Mouse (Mus musculus): ENCODE results near the gene Fam241a. TPM values are rescaled to one million over a fixed set of nuclear protein-coding genes. Genes with fewer than 3 reads are reported as not detected.

Gene Fam241a
- polyA plus RNA-seq, 1 experiment from 2014 or later = 3.0 TPM

GRCm38 (mm10) chr3:127843941-127844327 is 52.2 kb downstream of the Fam241a start:
- 0 out of 2 replicates have a peak, but pooled peaks cover 4% of the 10 kb centered on the region for H3K9me3 ChIP-seq (ENCODE audit: control insufficient read depth, low read length)
- 67% methylated on average over 5 of the region's 5 CpGs for WGBS

GRCm38 (mm10) chr3:127843324-127843940 is 52.7 kb downstream of the Fam241a start:
- no peaks in the 10 kb centered on the region for H3K27me3 ChIP-seq (replicated peaks; ENCODE audit: control insufficient read depth, insufficient read depth, low read length)
- H3K9ac ChIP-seq (ENCODE audit: low read depth, low read length) = no peak overlapping the region
- H3K27ac ChIP-seq (ENCODE audit: low read length) = no peak overlapping the region
- no peak overlapping the region for H3K4me2 ChIP-seq (ENCODE audit: low read depth, low read length)
- peak; percentile 9; the same call in 1 of the 2 replicates for ATAC-seq
- no peaks in the 10 kb centered on the region for H3K36me3 ChIP-seq (ENCODE audit: control insufficient read depth, insufficient read depth, low read length)
- 57% methylated on average over 2 of the region's 2 CpGs for WGBS
- H3K4me1 ChIP-seq (ENCODE audit: control insufficient read depth, insufficient read depth, low read length) = peaks cover 7% of the 10 kb centered on the region; the same call in 1 of the 2 replicates
- no peak overlapping the region for H3K4me3 ChIP-seq (ENCODE audit: low read length)
- H3K9me3 ChIP-seq (ENCODE audit: control insufficient read depth, low read length) = 0 out of 2 replicates have a peak, but pooled peaks cover 4% of the 10 kb centered on the region

More at GRCm38 (mm10) chr3:127843941-127844327, 52.2 kb downstream of the Fam241a start:
- no peak overlapping the region for H3K9ac ChIP-seq (ENCODE audit: low read depth, low read length)
- no peak overlapping the region for H3K4me2 ChIP-seq (ENCODE audit: low read depth, low read length)
- peaks cover 3% of the 10 kb centered on the region; the same call in 1 of the 2 replicates for H3K4me1 ChIP-seq (ENCODE audit: control insufficient read depth, insufficient read depth, low read length)
- no peak for ATAC-seq
- no peak overlapping the region for H3K27ac ChIP-seq (ENCODE audit: low read length)
- H3K4me3 ChIP-seq (ENCODE audit: low read length) = no peak overlapping the region
- H3K27me3 ChIP-seq (replicated peaks; ENCODE audit: control insufficient read depth, insufficient read depth, low read length) = no peaks in the 10 kb centered on the region
- no peaks in the 10 kb centered on the region for H3K36me3 ChIP-seq (ENCODE audit: control insufficient read depth, insufficient read depth, low read length)

- 88% methylated on average over 8 of the region's 8 CpGs for WGBS
- H3K4me1 ChIP-seq (ENCODE audit: control insufficient read depth, insufficient read depth, low read length) = peaks cover 9% of the 10 kb centered on the region; the same call in 1 of the 2 replicates
- H3K9me3 ChIP-seq (ENCODE audit: control insufficient read depth, low read length) = 0 out of 2 replicates have a peak, but pooled peaks cover 4% of the 10 kb centered on the region
- H3K27ac ChIP-seq (ENCODE audit: low read length) = no peak overlapping the region
- no peak overlapping the region for H3K4me2 ChIP-seq (ENCODE audit: low read depth, low read length)
- H3K4me3 ChIP-seq (ENCODE audit: low read length) = no peak overlapping the region
- no peaks in the 10 kb centered on the region for H3K27me3 ChIP-seq (replicated peaks; ENCODE audit: control insufficient read depth, insufficient read depth, low read length)
- no peak for ATAC-seq
- H3K36me3 ChIP-seq (ENCODE audit: control insufficient read depth, insufficient read depth, low read length) = no peaks in the 10 kb centered on the region
- no peak overlapping the region for H3K9ac ChIP-seq (ENCODE audit: low read depth, low read length)
Measured at GRCm38 (mm10) chr3:127841926-127842325, 54.2 kb downstream of the Fam241a start.

- Histone ChIP-seq H3K36me3 (ENCODE audit: control insufficient read depth, insufficient read depth, low read length) (no peaks in the 10 kb centered on the region), H3K4me2 (ENCODE audit: low read depth, low read length) (peak overlapping the region; percentile 51), H3K27me3 (replicated peaks; ENCODE audit: control insufficient read depth, insufficient read depth, low read length) (no peaks in the 10 kb centered on the region), H3K9ac (ENCODE audit: low read depth, low read length) (peak overlapping the region; percentile 89), H3K9me3 (ENCODE audit: control insufficient read depth, low read length) (no peaks in the 10 kb centered on the region), H3K4me1 (ENCODE audit: control insufficient read depth, insufficient read depth, low read length) (peaks cover 23% of the 10 kb centered on the region), H3K4me3 (ENCODE audit: low read length) (peak overlapping the region; percentile 85), H3K27ac (ENCODE audit: low read length) (peak overlapping the region; percentile 95)
- ATAC-seq = no peak; the same call in 1 of the 2 replicates
- 28% methylated on average over 8 of the region's 8 CpGs for WGBS
Measured at GRCm38 (mm10) chr3:127837972-127838644, 58.0 kb downstream of the Fam241a start.

- Histone ChIP-seq H3K9ac (ENCODE audit: low read depth, low read length) (peak within 1 kb of the TSS; percentile 89), H3K4me3 (ENCODE audit: low read length) (peak within 1 kb of the TSS; percentile 85), H3K4me2 (ENCODE audit: low read depth, low read length) (peak within 1 kb of the TSS; percentile 63), H3K36me3 (ENCODE audit: control insufficient read depth, insufficient read depth, low read length) (no peaks in the 10 kb centered on the region), H3K27ac (ENCODE audit: low read length) (peak within 1 kb of the TSS; percentile 95), H3K4me1 (ENCODE audit: control insufficient read depth, insufficient read depth, low read length) (peaks cover 30% of the 10 kb centered on the region), H3K27me3 (replicated peaks; ENCODE audit: control insufficient read depth, insufficient read depth, low read length) (no peaks in the 10 kb centered on the region), H3K9me3 (ENCODE audit: control insufficient read depth, low read length) (no peaks in the 10 kb centered on the region)
- under 1% methylated on average over 60 of the region's 89 CpGs for WGBS
- peak; percentile 90 for ATAC-seq
Measured at GRCm38 (mm10) chr3:127837154-127837865, 58.8 kb downstream of the Fam241a start, which contains the start of gene Ap1ar. Gene Ap1ar, minus strand, starts transcription at chr3:127837523.

- Histone ChIP-seq H3K27me3 (replicated peaks; ENCODE audit: control insufficient read depth, insufficient read depth, low read length) (no peaks in the 10 kb centered on the region), H3K4me1 (ENCODE audit: control insufficient read depth, insufficient read depth, low read length) (peaks cover 30% of the 10 kb centered on the region), H3K9me3 (ENCODE audit: control insufficient read depth, low read length) (no peaks in the 10 kb centered on the region), H3K9ac (ENCODE audit: low read depth, low read length) (peak overlapping the region; percentile 89), H3K4me2 (ENCODE audit: low read depth, low read length) (peak overlapping the region; percentile 63), H3K27ac (ENCODE audit: low read length) (peak overlapping the region; percentile 95), H3K4me3 (ENCODE audit: low read length) (peak overlapping the region; percentile 85), H3K36me3 (ENCODE audit: control insufficient read depth, insufficient read depth, low read length) (no peaks in the 10 kb centered on the region)
- peak; percentile 33 for ATAC-seq
- WGBS = under 1% methylated on average over 17 of the region's 17 CpGs
Measured at GRCm38 (mm10) chr3:127836798-127837153, 59.3 kb downstream of the Fam241a start.

GRCm38 (mm10) chr3:127835594-127835993 is 60.5 kb downstream of the Fam241a start:
- Histone ChIP-seq H3K4me2 (ENCODE audit: low read depth, low read length) (peak overlapping the region; percentile 63), H3K9ac (ENCODE audit: low read depth, low read length) (peak overlapping the region; percentile 53; the same call in 1 of the 2 replicates), H3K4me3 (ENCODE audit: low read length) (peak overlapping the region; percentile 85), H3K27ac (ENCODE audit: low read length) (peak overlapping the region; percentile 86), H3K4me1 (ENCODE audit: control insufficient read depth, insufficient read depth, low read length) (peaks cover 33% of the 10 kb centered on the region), H3K36me3 (ENCODE audit: control insufficient read depth, insufficient read depth, low read length) (no peaks in the 10 kb centered on the region), H3K27me3 (replicated peaks; ENCODE audit: control insufficient read depth, insufficient read depth, low read length) (no peaks in the 10 kb centered on the region), H3K9me3 (ENCODE audit: control insufficient read depth, low read length) (no peaks in the 10 kb centered on the region)
- ATAC-seq = peak; percentile 19; the same call in 1 of the 2 replicates
- WGBS = 67% methylated on average over 6 of the region's 6 CpGs

GRCm38 (mm10) chr3:127834040-127834439 is 62.1 kb downstream of the Fam241a start:
- ATAC-seq = 0 out of 2 replicates have a peak, but pooled peaks have one; percentile 0
- Histone ChIP-seq H3K4me3 (ENCODE audit: low read length) (no peak overlapping the region), H3K27me3 (replicated peaks; ENCODE audit: control insufficient read depth, insufficient read depth, low read length) (no peaks in the 10 kb centered on the region), H3K36me3 (ENCODE audit: control insufficient read depth, insufficient read depth, low read length) (no peaks in the 10 kb centered on the region), H3K9ac (ENCODE audit: low read depth, low read length) (no peak overlapping the region), H3K9me3 (ENCODE audit: control insufficient read depth, low read length) (no peaks in the 10 kb centered on the region), H3K4me2 (ENCODE audit: low read depth, low read length) (peak overlapping the region; percentile 39), H3K4me1 (ENCODE audit: control insufficient read depth, insufficient read depth, low read length) (peaks cover 31% of the 10 kb centered on the region), H3K27ac (ENCODE audit: low read length) (peak overlapping the region; percentile 86)
- 56% methylated on average over 4 of the region's 4 CpGs for WGBS

GRCm38 (mm10) chr3:127831079-127831478 is 65.0 kb downstream of the Fam241a start:
- Histone ChIP-seq H3K36me3 (ENCODE audit: control insufficient read depth, insufficient read depth, low read length) (no peaks in the 10 kb centered on the region), H3K9ac (ENCODE audit: low read depth, low read length) (no peak overlapping the region), H3K9me3 (ENCODE audit: control insufficient read depth, low read length) (no peaks in the 10 kb centered on the region), H3K4me1 (ENCODE audit: control insufficient read depth, insufficient read depth, low read length) (peaks cover 32% of the 10 kb centered on the region), H3K27me3 (replicated peaks; ENCODE audit: control insufficient read depth, insufficient read depth, low read length) (no peaks in the 10 kb centered on the region), H3K27ac (ENCODE audit: low read length) (peak overlapping the region; percentile 25; the same call in 1 of the 2 replicates), H3K4me3 (ENCODE audit: low read length) (no peak overlapping the region), H3K4me2 (ENCODE audit: low read depth, low read length) (no peak overlapping the region)
- ATAC-seq = peak; percentile 26
- whole genome bisulfite sequencing = 49% methylated on average over 6 of the region's 6 CpGs

All from intestine, embryonic 16.5 days (tissue).